Mouse (Mus musculus): Measurements from ENCODE around the gene Gm45837.

- no peak for TF ChIP-seq CTCF (conservative IDR thresholded peaks at IDR 0.05; ENCODE audit: insufficient read depth, insufficient read length, low read depth, low read length)
- TF ChIP-seq POLR2A (IDR thresholded peaks at IDR 0.05; ENCODE audit: low read depth, low read length), result no peak
Observed at GRCm38 (mm10) chr7:101378796-101379465, 31.8 kb upstream of the Gm45837 start.

Measured in kidney, adult 2 months (tissue).